ENCODE assay signal across 18 mouse cellular contexts in genomic region chr16:70522861-70523260, GRCm38 (mm10).
"Had no signal": no experiment of that assay in that cellular context is flagged by ENCODE, and none has a peak within 500 bp of the region (broad histone marks: within the 10 kb centered on the region; RNA-seq: fewer than 3 reads in every experiment).

No protein-coding gene starts in this region.

- H3K4me3 ChIP-seq: liver, embryonic 15.5 days; midbrain, embryonic 10.5 days; myocyte; neural tube, embryonic 13.5 days; neural tube, embryonic 15.5 days had no signal

- H3K4me1 ChIP-seq: liver, embryonic 15.5 days; midbrain, embryonic 10.5 days; neural tube, embryonic 13.5 days; neural tube, embryonic 15.5 days had no signal

- H3K4me2 ChIP-seq: liver, embryonic 15.5 days; lung, embryonic 14.5 days; neural tube, embryonic 13.5 days; neural tube, embryonic 15.5 days had no signal

- H3K27me3 ChIP-seq: liver, embryonic 15.5 days; neural tube, embryonic 13.5 days; neural tube, embryonic 15.5 days had no signal

- DNase-seq: liver, postnatal 0 days; lung, embryonic 14.5 days; lung, postnatal 10 days; lung, postnatal 4 days; retina, postnatal 1 day; right cerebral cortex, adult 18-20 months; right cerebral cortex, postnatal 25 days; right cerebral cortex, postnatal 4 days; spleen, adult 18-20 months; thymus, adult 18-20 months; thymus, postnatal 14 days; thymus, postnatal 36 days had no signal

- H3K9me3 ChIP-seq: liver, embryonic 15.5 days; midbrain, embryonic 10.5 days; neural tube, embryonic 13.5 days; neural tube, embryonic 15.5 days had no signal

- H3K36me3 ChIP-seq: liver, embryonic 15.5 days; midbrain, embryonic 10.5 days; neural tube, embryonic 13.5 days; neural tube, embryonic 15.5 days had no signal

- ATAC-seq: liver, postnatal 0 days; midbrain, embryonic 16.5 days had no signal

- H3K9ac ChIP-seq: liver, embryonic 15.5 days; liver, postnatal 0 days; lung, embryonic 14.5 days; neural tube, embryonic 13.5 days; neural tube, embryonic 15.5 days had no signal

- H3K27ac ChIP-seq: liver, embryonic 15.5 days; midbrain, embryonic 10.5 days; neural tube, embryonic 13.5 days; neural tube, embryonic 15.5 days had no signal
